Mouse (Mus musculus) megakaryocyte, embryonic 14.5 days (primary cell): Measurements from ENCODE around the gene Gmfb.

Source experiments
- FLI1 ChIP-seq: IDR thresholded peaks from 2 replicates; pipeline ENCODE4 v1.6.1; 2012; ENCODE audit warnings: low read length, inconsistent platforms, mixed read lengths
- GATA1 ChIP-seq: IDR thresholded peaks from 3 replicates; pipeline ENCODE4 v1.6.1; 2012; ENCODE audit warnings: mixed read lengths, low read length, inconsistent platforms, borderline replicate concordance

GRCm38 (mm10) chr14:46823996-46824395, 2.0 kb upstream of the Gmfb start:
- TF ChIP-seq GATA1, result no peak
- TF ChIP-seq FLI1, result no peak
